Mouse (Mus musculus): ENCODE data around the gene Sacm1l. TPM values are rescaled to one million over a fixed set of nuclear protein-coding genes. Genes with fewer than 3 reads are reported as not detected.

The Sacm1l gene
- polyA plus RNA-seq, 1 experiment from 2014 or later = 37.6 TPM

DNA sequence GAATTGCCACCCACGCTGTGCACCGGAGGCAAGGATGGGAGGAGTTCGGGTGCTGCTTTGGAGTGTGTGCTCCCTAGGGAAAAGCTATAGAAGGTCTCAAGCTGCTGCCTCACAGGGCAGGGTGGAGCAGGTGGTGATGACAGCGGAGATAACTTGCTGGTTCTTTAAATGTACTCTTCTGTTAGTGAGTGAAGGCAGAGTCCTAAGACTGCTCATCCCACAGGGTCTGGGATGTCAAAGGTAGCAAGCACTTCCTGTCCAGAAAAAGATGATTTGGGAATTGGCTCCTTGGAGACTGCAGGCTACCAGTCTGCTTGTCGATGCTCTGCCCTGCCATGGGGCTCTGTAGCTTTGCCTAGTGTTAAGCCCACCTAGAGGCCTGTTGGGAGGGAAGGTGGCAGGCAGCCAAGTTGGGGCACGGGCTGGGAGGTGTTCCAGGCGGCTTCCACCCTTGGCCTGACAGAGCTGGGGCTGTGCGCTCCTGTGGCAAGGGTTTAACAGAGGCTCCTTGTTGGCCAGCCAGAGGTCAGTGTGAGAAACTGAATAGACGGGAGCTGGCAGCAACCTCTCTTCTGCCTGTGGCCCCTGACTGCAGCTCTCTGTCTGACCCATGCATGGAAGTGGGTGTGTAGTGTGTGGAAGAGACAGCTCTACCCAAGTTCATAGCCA, 37.5 kb upstream of the Sacm1l start:
- Histone ChIP-seq H3K4me2 (peak overlapping the region; percentile 24), H3K27ac (replicated peaks) (peak overlapping the region; percentile 85), H3K4me1 (peaks cover 75% of the 10 kb centered on the region), H3K9me3 (no peaks in the 10 kb centered on the region), H3K9ac (peak overlapping the region; percentile 17; the same call in 1 of the 2 replicates), H3K36me3 (peaks cover 8% of the 10 kb centered on the region), H3K27me3 (replicated peaks) (no peaks in the 10 kb centered on the region), H3K4me3 (no peak overlapping the region)
- WGBS = 37% methylated on average over 9 of the region's 9 CpGs
- ATAC-seq (ENCODE audit: extremely low read depth, insufficient number of reproducible peaks, low FRiP score, low TSS enrichment) = peak; percentile 75

DNA sequence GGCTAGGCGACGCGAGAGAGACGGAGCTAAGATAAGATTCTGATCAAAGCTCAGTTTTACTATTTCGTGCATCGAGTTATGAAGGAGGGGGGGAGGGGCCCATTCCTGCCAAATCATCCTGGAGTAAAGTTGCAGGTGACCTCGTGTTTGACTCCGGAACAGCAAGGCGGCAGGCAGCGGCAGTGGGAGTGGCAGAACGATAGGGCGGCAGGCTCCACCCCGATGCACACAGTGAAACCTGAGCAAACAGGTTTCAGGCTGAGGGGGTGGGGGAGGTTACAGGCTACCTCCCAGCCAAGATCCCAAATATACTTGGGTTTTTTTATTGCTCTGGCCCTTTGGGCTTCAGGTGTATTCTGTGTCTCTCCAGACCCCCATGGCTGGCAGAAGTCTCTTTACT, 32.9 kb upstream of the Sacm1l start:
- Histone ChIP-seq H3K36me3 (peaks cover 21% of the 10 kb centered on the region), H3K27me3 (replicated peaks) (no peaks in the 10 kb centered on the region), H3K9me3 (no peaks in the 10 kb centered on the region), H3K27ac (replicated peaks) (no peak overlapping the region), H3K4me2 (peak overlapping the region; percentile 60), H3K4me1 (peaks cover 43% of the 10 kb centered on the region), H3K9ac (peak overlapping the region; percentile 56), H3K4me3 (peak overlapping the region; percentile 26)
- WGBS = 14% methylated on average over 13 of the region's 13 CpGs
- ATAC-seq (ENCODE audit: extremely low read depth, insufficient number of reproducible peaks, low FRiP score, low TSS enrichment) = no peak

DNA sequence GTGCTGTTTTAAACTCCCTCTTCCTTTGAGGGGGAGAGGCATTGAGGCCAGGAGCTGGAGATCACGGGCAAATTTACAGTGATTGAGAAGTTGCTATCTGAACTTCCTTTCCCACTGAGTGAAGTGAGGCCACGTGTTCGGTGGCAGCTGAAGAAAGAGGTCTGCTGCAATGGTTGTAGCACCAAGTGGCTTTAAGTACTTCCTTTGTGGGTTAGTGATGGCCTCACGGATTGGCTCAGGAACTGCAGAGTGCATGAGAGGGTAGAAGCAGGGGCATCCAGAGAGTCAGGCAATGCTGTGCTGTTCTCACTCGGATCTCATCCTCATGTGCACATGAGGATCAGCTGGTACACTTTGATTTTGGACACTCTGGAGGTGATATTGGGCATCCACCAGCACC, 31.7 kb upstream of the Sacm1l start:
- Histone ChIP-seq H3K4me1 (peaks cover 31% of the 10 kb centered on the region), H3K27ac (replicated peaks) (no peak overlapping the region), H3K4me2 (no peak overlapping the region), H3K9me3 (no peaks in the 10 kb centered on the region), H3K9ac (no peak overlapping the region), H3K36me3 (peaks cover 28% of the 10 kb centered on the region), H3K4me3 (no peak overlapping the region), H3K27me3 (replicated peaks) (no peaks in the 10 kb centered on the region)
- 33% methylated on average over 5 of the region's 5 CpGs for WGBS
- ATAC-seq (ENCODE audit: extremely low read depth, insufficient number of reproducible peaks, low FRiP score, low TSS enrichment) = no peak

DNA sequence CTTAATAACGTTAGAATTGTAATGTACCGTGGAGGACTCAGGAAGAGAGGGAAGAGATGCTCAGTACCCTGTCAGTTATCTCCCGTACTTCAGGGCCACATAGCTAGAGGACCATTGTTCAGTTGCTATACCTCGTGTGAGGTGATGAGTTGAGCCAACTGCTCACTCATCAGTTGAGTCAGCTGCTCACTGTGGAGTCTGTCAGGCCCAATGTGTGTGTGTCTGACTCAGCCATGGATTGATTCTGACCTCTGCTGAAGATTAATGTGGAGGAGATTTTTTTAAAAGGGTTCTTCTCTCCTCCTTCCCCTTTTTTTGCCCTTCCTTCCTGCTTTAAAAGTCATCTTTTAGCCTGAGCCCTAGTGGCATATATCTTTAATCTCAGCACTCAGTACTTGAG, 29.1 kb upstream of the Sacm1l start:
- Histone ChIP-seq H3K9ac (no peak overlapping the region), H3K27ac (replicated peaks) (no peak overlapping the region), H3K4me2 (no peak overlapping the region), H3K27me3 (replicated peaks) (no peaks in the 10 kb centered on the region), H3K4me3 (no peak overlapping the region), H3K36me3 (peaks cover 39% of the 10 kb centered on the region), H3K4me1 (peaks cover 37% of the 10 kb centered on the region), H3K9me3 (no peaks in the 10 kb centered on the region)
- WGBS = 43% methylated on average over 4 of the region's 4 CpGs
- ATAC-seq (ENCODE audit: extremely low read depth, insufficient number of reproducible peaks, low FRiP score, low TSS enrichment) = no peak

DNA sequence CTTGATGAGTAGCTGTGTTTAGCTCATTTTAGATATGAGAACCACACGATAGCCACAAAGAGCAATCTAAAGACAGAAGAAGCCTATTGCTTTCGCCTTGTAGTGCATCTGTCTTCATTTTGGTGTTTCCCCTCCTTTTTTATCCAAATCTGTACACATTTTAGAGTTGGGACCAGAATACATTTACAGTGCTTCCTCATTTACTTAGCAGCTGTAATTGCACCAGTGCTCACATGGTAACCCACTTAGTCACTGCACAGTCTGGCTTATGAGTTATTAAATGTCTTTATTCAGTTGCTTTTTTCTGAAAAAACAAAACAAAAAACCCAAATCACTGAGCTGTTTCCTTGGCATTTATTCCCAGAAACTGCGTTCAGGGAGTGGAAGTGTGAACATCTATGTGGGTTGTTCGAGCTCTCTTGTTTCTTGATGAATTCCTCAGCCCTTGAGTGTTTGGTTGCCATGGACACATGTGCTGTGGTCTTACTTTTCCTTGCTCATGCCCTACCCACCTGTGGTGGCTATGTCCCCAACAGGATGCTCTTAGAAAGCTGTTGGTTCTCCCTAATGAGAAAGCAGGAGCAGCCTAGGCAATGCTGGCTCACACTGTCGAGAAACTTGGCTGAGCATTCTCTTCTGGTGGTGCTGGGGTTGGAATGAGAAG, 26.3 kb upstream of the Sacm1l start:
- no peak overlapping the region for H3K4me2 ChIP-seq
- no peaks in the 10 kb centered on the region for H3K27me3 ChIP-seq (replicated peaks)
- no peak overlapping the region for H3K27ac ChIP-seq (replicated peaks)
- ATAC-seq (ENCODE audit: extremely low read depth, insufficient number of reproducible peaks, low FRiP score, low TSS enrichment) = no peak
- H3K4me3 ChIP-seq = no peak overlapping the region
- H3K4me1 ChIP-seq = peaks cover 36% of the 10 kb centered on the region
- H3K36me3 ChIP-seq = peaks cover 36% of the 10 kb centered on the region
- H3K9ac ChIP-seq = no peak overlapping the region
- WGBS = 79% methylated on average over 5 of the region's 5 CpGs
- H3K9me3 ChIP-seq = no peaks in the 10 kb centered on the region

DNA sequence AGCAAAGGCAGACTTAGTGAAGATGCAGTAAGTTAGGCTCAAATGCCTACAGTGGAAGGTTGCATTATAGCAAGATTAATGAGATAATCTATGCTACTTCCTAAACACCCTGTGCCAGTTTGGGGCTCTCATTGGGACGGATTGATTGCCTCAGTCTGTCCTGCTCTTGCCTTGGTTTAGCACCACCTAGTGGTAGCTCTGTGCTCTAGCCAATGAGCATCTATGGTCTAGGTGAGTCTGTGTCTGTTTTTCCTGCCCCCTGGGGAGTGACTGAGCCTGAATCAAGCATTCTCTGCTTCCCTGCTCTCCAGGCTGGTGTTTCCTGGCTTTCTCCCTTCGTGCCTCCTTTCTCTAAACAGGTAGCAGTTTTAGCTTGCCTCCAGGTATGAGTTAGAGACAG, 25.2 kb upstream of the Sacm1l start:
- Histone ChIP-seq H3K36me3 (peaks cover 36% of the 10 kb centered on the region), H3K9ac (no peak overlapping the region), H3K27ac (replicated peaks) (no peak overlapping the region), H3K4me2 (no peak overlapping the region), H3K4me1 (peaks cover 36% of the 10 kb centered on the region), H3K4me3 (no peak overlapping the region), H3K9me3 (no peaks in the 10 kb centered on the region), H3K27me3 (replicated peaks) (no peaks in the 10 kb centered on the region)
- ATAC-seq (ENCODE audit: extremely low read depth, insufficient number of reproducible peaks, low FRiP score, low TSS enrichment) = no peak
- WGBS = 6% methylated on average over 2 of the region's 2 CpGs

DNA sequence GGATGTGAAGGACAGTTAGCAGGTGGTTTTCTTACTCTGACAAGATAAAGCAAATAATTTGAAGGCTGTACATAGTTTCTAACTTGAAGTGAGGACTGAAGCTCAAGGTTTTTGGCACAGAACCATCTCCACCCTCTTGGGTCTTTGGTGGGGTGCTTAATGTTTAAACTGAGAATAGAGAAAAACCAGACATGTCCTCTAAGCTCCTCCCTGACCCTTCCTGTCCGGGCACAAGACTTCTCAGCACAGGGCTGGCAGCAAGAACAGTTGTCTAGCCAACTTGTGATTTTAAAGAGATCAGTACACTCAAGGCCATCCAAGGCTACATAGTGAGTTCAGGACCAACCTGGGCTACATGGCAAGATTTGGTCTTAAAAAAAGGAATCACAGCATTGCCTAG, 24.0 kb upstream of the Sacm1l start:
- H3K27ac ChIP-seq (replicated peaks) = peak overlapping the region; percentile 65

DNA sequence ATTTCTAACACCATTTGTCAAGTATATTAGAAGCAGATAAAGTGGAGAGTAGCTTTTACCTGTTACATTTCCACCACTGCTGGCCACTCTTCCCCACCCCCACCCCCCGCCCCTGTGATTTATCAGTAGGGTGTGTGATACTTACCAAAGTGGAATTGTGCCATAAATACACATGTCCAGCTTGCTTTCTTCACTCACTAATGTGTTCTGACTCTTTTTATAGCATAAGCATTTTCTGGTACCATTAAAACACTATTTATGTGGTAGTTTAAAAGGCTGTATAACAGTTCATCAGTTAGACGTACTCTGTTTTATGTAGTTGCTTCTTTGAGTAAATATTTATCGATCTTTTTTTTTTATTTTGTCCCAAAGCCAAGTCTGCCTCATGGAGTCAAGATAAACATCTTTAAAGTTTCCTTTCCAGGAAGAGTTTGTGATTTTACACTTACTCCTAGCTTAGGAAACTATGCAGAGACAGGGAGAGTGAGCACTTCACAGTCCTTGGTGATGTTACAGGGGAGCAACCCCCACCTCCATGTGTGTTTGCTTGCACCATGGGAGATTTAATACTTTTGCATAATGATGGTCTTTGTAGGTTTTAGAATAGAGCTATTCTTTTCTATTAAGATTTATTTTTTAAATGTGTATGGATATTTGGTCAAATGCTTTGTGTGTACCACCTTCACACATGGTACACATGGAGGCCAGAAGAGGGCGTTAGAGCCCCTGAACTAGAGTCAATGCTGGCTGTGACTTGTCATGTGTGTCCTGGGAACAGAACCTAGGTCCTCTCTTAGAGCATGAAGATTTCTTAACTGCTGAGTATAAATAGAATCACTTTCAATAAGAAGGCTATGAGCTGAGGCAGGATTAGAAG, 23.1 kb upstream of the Sacm1l start:
- H3K27me3 ChIP-seq (replicated peaks) = no peaks in the 10 kb centered on the region
- no peak overlapping the region for H3K9ac ChIP-seq
- H3K4me1 ChIP-seq = peaks cover 40% of the 10 kb centered on the region
- 53% methylated on average over 4 of the region's 4 CpGs for WGBS
- H3K4me3 ChIP-seq = no peak overlapping the region
- ATAC-seq (ENCODE audit: extremely low read depth, insufficient number of reproducible peaks, low FRiP score, low TSS enrichment) = no peak
- H3K36me3 ChIP-seq = peaks cover 36% of the 10 kb centered on the region
- peak overlapping the region; percentile 29; the same call in 1 of the 2 replicates for H3K4me2 ChIP-seq
- H3K27ac ChIP-seq (replicated peaks) = peak overlapping the region; percentile 61
- no peaks in the 10 kb centered on the region for H3K9me3 ChIP-seq

More for the DNA sequence above, 24.0 kb upstream of the Sacm1l start:
- Histone ChIP-seq H3K36me3 (peaks cover 36% of the 10 kb centered on the region), H3K4me3 (no peak overlapping the region), H3K9ac (0 out of 2 replicates have a peak overlapping the region, but pooled peaks have one; percentile 2), H3K4me2 (no peak overlapping the region), H3K9me3 (no peaks in the 10 kb centered on the region), H3K27me3 (replicated peaks) (no peaks in the 10 kb centered on the region), H3K4me1 (peaks cover 40% of the 10 kb centered on the region)
- WGBS = 30% methylated on average over 1 of the region's 1 CpGs
- ATAC-seq (ENCODE audit: extremely low read depth, insufficient number of reproducible peaks, low FRiP score, low TSS enrichment) = no peak

DNA sequence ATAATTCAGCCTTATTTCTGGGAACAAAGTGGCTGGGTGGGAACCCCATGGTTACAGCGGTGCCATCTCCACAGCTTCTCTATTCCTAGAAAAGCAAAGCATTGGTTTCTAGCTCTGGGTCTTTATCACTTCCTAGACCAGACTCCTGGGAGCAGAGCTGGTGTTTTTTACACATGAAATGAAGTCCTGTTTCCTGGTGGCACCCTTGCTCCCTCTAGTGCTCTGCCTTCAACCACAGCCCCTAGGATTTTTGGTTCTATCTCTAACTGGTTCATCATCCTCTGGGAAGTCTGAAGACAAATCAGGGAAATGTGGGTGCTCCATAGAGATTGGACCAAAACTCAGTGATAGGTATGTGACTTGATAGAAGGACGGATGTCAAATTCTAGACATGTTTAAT, 22.2 kb upstream of the Sacm1l start:
- H3K4me1 ChIP-seq = peaks cover 40% of the 10 kb centered on the region
- no peaks in the 10 kb centered on the region for H3K27me3 ChIP-seq (replicated peaks)
- H3K9me3 ChIP-seq = no peaks in the 10 kb centered on the region
- ATAC-seq (ENCODE audit: extremely low read depth, insufficient number of reproducible peaks, low FRiP score, low TSS enrichment) = no peak
- no peak overlapping the region for H3K4me2 ChIP-seq
- no peak overlapping the region for H3K9ac ChIP-seq
- peak overlapping the region; percentile 61 for H3K27ac ChIP-seq (replicated peaks)
- H3K4me3 ChIP-seq = no peak overlapping the region
- WGBS = 82% methylated on average over 2 of the region's 2 CpGs
- peaks cover 42% of the 10 kb centered on the region for H3K36me3 ChIP-seq

DNA sequence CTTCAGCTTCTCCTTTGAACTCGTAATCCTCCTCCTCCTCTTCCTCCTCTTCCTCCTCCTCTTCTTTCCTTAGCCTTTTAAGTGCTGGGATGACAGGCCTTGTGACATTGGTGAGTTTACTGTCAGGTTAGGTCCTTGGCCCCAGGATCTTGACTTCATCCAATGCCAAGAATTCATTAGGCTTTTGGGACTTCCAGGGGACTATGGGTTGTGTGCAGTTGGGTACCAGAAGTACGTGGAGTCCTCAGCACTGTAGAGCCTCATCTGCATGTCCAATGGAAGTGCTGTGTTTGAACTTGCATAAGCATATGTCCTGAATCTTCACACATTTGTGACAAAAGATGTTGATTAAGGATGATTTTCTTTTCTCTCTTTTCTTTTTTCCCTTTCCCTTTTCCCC, 20.6 kb upstream of the Sacm1l start:
- Histone ChIP-seq H3K27me3 (replicated peaks) (no peaks in the 10 kb centered on the region), H3K9ac (no peak overlapping the region), H3K4me2 (no peak overlapping the region), H3K9me3 (no peaks in the 10 kb centered on the region), H3K36me3 (peaks cover 43% of the 10 kb centered on the region), H3K4me1 (peaks cover 39% of the 10 kb centered on the region), H3K4me3 (no peak overlapping the region), H3K27ac (replicated peaks) (no peak overlapping the region)
- WGBS = 92% methylated on average over 2 of the region's 2 CpGs
- ATAC-seq (ENCODE audit: extremely low read depth, insufficient number of reproducible peaks, low FRiP score, low TSS enrichment) = no peak
